Mouse (Mus musculus): ENCODE results near the gene Pou3f1. TPM values are rescaled to one million over a fixed set of nuclear protein-coding genes. Genes with fewer than 3 reads are reported as not detected.

The Pou3f1 gene
- total and polyA plus RNA-seq, 3 experiments = 0.04 to 0.16 (median 0.08) TPM

DNA sequence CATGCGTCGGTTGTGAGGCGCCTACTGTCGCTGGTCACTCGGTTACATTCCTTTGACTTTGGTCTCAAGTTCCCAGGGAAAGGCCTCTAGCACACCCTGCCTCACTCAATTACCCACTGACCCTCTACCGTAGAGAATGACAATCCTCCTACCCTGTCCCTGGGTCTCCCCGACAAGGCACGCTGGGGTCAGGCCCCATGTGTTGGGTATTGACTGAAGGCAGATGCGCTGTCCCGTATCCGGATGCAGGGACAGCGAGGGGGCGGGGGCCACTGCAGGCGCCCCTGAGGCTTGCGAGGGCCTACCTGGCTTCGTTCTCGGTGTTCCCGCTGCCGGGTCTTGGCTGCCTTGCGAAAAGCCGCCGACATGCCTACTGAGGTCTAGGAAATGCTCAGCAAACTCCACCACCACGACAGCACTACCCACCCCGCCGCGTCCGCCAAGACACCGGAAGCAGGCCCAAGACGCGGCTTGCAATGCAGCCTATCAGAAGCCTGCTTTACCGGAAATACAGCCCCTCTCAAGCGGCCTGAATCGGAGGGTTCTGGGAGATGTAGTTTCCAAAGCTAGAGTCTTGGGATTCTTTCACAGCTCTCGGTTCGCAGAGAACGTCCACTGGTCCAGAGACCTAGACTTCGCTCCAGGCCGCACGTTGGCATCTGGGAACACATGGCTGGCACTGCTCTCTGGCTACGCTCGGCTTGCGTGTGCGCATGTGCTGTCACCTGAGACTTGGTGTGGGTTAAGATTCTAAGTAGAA, 36.7 kb downstream of the Pou3f1 start, which contains the start of gene Utp11:
Gene Utp11, minus strand, starts transcription at position 466 of the 760 bp plus-strand sequence.
- under 1% methylated on average over 43 of the region's 43 CpGs for WGBS
- no peak for TF ChIP-seq EP300 (IDR thresholded peaks at IDR 0.05; ENCODE audit: insufficient read depth, low read depth, low read length)
- TF ChIP-seq POLR2A (IDR thresholded peaks at IDR 0.05; ENCODE audit: insufficient read depth, low read depth, low read length) = peak; percentile 72
- intact Hi-C loops (cut with DNase I) = loop anchor here (2.0 kb wide), 2 partner anchors 21 to 47 kb away; partner anchors contain the start of genes Inpp5b and Sf3a3

DNA sequence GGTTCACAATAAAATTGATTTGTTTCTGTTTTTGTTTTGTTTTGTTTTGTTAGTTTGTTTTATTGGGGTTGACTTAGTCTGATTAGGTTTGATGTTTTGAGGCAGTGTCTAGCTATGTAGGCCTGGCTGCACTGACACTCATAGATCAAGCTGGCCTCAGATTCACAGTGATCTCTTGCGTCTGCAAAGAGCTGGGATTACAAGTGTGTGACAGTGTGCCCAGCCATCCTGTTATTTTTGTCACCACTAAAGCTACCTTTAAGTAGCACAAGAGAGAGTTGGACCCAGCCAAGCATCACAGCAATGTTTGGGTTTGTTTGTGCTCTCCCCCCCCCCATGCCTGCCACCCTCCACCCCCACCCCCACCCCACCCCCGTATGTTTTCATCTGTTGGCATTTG, 38.0 kb downstream of the Pou3f1 start:
- TF ChIP-seq POLR2A (IDR thresholded peaks at IDR 0.05; ENCODE audit: insufficient read depth, low read depth, low read length) = no peak
- H3K79me2 ChIP-seq (replicated peaks; ENCODE audit: control insufficient read depth, insufficient read depth, low read length) = 0 out of 2 replicates have a peak, but pooled peaks cover 1% of the 10 kb centered on the region
- 59% methylated on average over 2 of the region's 2 CpGs for WGBS
- H3K27me3 ChIP-seq (ENCODE audit: control insufficient read depth, insufficient read depth, low read length) = no peaks in the 10 kb centered on the region
- intact Hi-C loops (cut with DNase I) = no loop called here
- H3K4me3 ChIP-seq = no peak overlapping the region
- H3K27ac ChIP-seq = no peak overlapping the region
- no peak for DNase-seq
- peaks cover 4% of the 10 kb centered on the region for H3K4me1 ChIP-seq (ENCODE audit: control insufficient read depth, insufficient read depth, low read length)
- H3K9ac ChIP-seq (ENCODE audit: low read depth, low read length) = no peak overlapping the region
- peaks cover 4% of the 10 kb centered on the region for H3K36me3 ChIP-seq (ENCODE audit: control insufficient read depth, insufficient read depth, low read length)

More for the DNA sequence above, 36.7 kb downstream of the Pou3f1 start, which contains the start of gene Utp11:
- Histone ChIP-seq H3K9ac (ENCODE audit: low read depth, low read length) (peak within 1 kb of the TSS; percentile 81), H3K27me3 (ENCODE audit: control insufficient read depth, insufficient read depth, low read length) (no peaks in the 10 kb centered on the region), H3K4me3 (peak within 1 kb of the TSS; percentile 75), H3K79me2 (replicated peaks; ENCODE audit: control insufficient read depth, insufficient read depth, low read length) (0 out of 2 replicates have a peak, but pooled peaks cover 3% of the 10 kb centered on the region), H3K27ac (peak within 1 kb of the TSS; percentile 87), H3K4me1 (ENCODE audit: control insufficient read depth, insufficient read depth, low read length) (peaks cover 4% of the 10 kb centered on the region), H3K36me3 (ENCODE audit: control insufficient read depth, insufficient read depth, low read length) (peaks cover 4% of the 10 kb centered on the region)
- DNase-seq = peak; percentile 87 to 91

DNA sequence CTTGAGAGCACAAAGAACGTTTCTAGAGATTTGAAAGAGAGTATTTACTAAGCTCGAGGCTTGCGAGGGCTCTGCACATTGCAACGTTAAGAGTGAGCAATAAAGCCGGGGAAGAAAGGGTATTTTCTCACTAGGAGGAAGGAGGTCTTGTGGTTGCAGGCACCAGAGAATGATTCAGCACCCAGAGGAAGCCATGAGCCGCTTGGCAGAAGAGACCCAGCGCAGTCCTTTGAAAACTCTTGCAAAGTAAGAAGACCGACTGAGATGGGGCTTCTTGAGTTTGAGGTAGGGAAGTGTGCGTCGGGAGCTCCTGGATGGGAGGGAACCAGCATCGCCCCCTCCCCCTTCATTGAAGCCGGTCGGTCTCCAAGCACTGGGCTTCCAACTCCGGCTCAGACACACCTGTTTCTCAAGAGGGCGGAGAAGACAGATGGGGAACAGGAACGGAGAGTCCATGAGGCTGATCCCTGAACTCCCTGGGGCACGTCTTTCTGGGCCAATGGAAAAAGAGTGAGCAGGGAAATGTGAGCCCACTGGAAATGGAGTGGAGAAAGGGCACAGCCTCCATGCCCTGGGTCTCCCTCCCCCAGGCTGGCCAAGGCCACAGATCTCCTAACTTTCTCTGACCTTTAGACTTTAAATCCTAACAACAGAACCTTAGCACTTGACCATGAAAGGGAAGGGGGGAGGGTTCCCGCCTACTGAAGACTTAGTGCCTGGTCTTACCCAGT, 39.3 kb downstream of the Pou3f1 start:
- 0 out of 2 replicates have a peak, but pooled peaks cover 1% of the 10 kb centered on the region for H3K79me2 ChIP-seq (replicated peaks; ENCODE audit: control insufficient read depth, insufficient read depth, low read length)
- no peaks in the 10 kb centered on the region for H3K27me3 ChIP-seq (ENCODE audit: control insufficient read depth, insufficient read depth, low read length)
- H3K4me1 ChIP-seq (ENCODE audit: control insufficient read depth, insufficient read depth, low read length) = peaks cover 2% of the 10 kb centered on the region
- intact Hi-C loops (cut with DNase I) = no loop called here
- H3K4me3 ChIP-seq = no peak overlapping the region
- H3K27ac ChIP-seq = no peak overlapping the region
- no peak for DNase-seq
- peaks cover 4% of the 10 kb centered on the region for H3K36me3 ChIP-seq (ENCODE audit: control insufficient read depth, insufficient read depth, low read length)
- H3K9ac ChIP-seq (ENCODE audit: low read depth, low read length) = no peak overlapping the region
- TF ChIP-seq CTCF (IDR thresholded peaks at IDR 0.05) (no peak), EP300 (IDR thresholded peaks at IDR 0.05; ENCODE audit: insufficient read depth, low read depth, low read length) (no peak), POLR2A (IDR thresholded peaks at IDR 0.05; ENCODE audit: insufficient read depth, low read depth, low read length) (no peak)
- WGBS = 32% methylated on average over 18 of the region's 18 CpGs

DNA sequence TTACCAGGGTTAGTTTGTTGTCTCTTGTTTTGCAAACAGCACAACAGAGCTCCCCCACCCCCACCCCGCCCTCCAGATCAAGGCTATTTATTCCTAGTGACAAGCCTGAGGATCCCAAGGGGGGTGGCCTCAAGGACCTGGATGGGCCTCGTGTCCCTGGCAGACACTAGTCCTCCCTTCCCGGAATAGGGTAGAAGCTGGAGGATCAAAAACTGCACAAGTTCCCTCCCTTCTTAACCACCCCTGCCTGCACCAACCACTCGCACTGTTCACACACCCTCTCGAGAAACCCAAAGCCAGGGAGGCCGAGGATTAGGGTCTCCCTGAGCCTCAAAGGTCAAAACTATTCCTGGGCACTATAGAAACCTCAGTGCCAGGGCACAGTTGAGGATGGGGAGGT, 43.2 kb downstream of the Pou3f1 start:
- WGBS = 43% methylated on average over 6 of the region's 6 CpGs
- peaks cover 14% of the 10 kb centered on the region for H3K4me1 ChIP-seq (ENCODE audit: control insufficient read depth, insufficient read depth, low read length)
- no peak for TF ChIP-seq EP300 (IDR thresholded peaks at IDR 0.05; ENCODE audit: insufficient read depth, low read depth, low read length)
- no peak for TF ChIP-seq POLR2A (IDR thresholded peaks at IDR 0.05; ENCODE audit: insufficient read depth, low read depth, low read length)
- TF ChIP-seq CTCF (IDR thresholded peaks at IDR 0.05) = no peak
- H3K27ac ChIP-seq = peak overlapping the region; percentile 74
- intact Hi-C loops (cut with DNase I) = no loop called here
- H3K4me3 ChIP-seq = no peak overlapping the region
- DNase-seq = no peak
- H3K79me2 ChIP-seq (replicated peaks; ENCODE audit: control insufficient read depth, insufficient read depth, low read length) = no peaks in the 10 kb centered on the region
- no peaks in the 10 kb centered on the region for H3K27me3 ChIP-seq (ENCODE audit: control insufficient read depth, insufficient read depth, low read length)
- H3K9ac ChIP-seq (ENCODE audit: low read depth, low read length) = no peak overlapping the region; the same call in 1 of the 2 replicates
- H3K36me3 ChIP-seq (ENCODE audit: control insufficient read depth, insufficient read depth, low read length) = no peaks in the 10 kb centered on the region

DNA sequence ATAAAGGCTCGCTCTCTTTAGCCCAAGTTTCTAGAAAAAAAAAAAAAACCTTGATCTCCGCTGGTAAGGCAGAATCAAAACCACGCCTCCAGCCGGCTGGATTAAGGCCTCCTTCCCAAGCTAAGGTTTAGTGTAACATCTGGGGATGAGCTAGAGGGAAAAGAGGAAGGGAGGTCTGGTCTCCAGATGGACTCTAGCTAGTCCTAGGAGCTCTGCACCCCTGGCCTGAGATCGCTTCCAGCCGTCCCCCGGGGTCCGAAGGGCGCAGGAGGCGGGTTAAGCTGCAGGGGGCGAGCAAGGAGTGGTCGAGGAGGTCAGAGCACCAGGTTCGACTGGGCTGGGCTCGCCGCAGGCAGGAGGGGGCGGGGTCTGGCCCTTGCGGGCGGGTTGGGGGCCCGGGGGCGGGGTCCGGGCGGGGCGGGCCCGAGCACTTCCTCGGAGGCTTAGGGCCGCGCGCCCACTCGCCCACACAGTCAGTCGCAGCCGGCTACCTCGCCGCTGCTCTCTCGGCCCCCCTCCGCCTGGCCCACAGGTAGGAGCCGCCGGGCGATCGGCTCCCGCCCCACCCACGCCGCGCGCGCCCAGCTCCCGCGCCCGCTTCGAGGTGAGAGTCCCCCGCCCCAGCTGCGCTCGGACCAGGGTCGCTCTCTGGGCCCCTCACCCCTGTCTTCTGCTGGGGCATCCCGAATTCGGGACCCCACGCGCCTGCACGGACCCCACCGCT, 43.8 kb downstream of the Pou3f1 start, which contains the start of gene Fhl3:
Gene Fhl3, plus strand, starts transcription at position 454 of the 724 bp plus-strand sequence.
- peaks cover 17% of the 10 kb centered on the region for H3K4me1 ChIP-seq (ENCODE audit: control insufficient read depth, insufficient read depth, low read length)
- TF ChIP-seq POLR2A (IDR thresholded peaks at IDR 0.05; ENCODE audit: insufficient read depth, low read depth, low read length) (peak; percentile 41; the same call in 1 of the 2 replicates), EP300 (IDR thresholded peaks at IDR 0.05; ENCODE audit: insufficient read depth, low read depth, low read length) (no peak), CTCF (IDR thresholded peaks at IDR 0.05) (0 out of 2 replicates have a peak, but pooled peaks have one; percentile 14)
- H3K79me2 ChIP-seq (replicated peaks; ENCODE audit: control insufficient read depth, insufficient read depth, low read length) = no peaks in the 10 kb centered on the region
- intact Hi-C loops (cut with DNase I) = no loop called here
- H3K9ac ChIP-seq (ENCODE audit: low read depth, low read length) = peak within 1 kb of the TSS; percentile 97
- H3K4me3 ChIP-seq = peak within 1 kb of the TSS; percentile 78
- no peaks in the 10 kb centered on the region for H3K27me3 ChIP-seq (ENCODE audit: control insufficient read depth, insufficient read depth, low read length)
- peak within 1 kb of the TSS; percentile 74 for H3K27ac ChIP-seq
- 2% methylated on average over 35 of the region's 59 CpGs for WGBS
- H3K36me3 ChIP-seq (ENCODE audit: control insufficient read depth, insufficient read depth, low read length) = no peaks in the 10 kb centered on the region
- DNase-seq = peak; percentile 76 to 79
